Mouse (Mus musculus): Measurements from ENCODE around the gene Dennd5b. TPM values are rescaled to one million over a fixed set of nuclear protein-coding genes. Genes with fewer than 3 reads are reported as not detected.

The Dennd5b gene
- polyA plus RNA-seq, 1 experiment from 2014 or later, result 16.3 TPM

GRCm38 (mm10) chr6:149054780-149055179 lies 46.7 kb downstream of the Dennd5b start:
- Histone ChIP-seq H3K4me1 (replicated peaks) (no peaks in the 10 kb centered on the region; the same call in 1 of the 2 replicates), H3K27me3 (no peaks in the 10 kb centered on the region), H3K4me2 (no peak overlapping the region), H3K9me3 (no peaks in the 10 kb centered on the region), H3K36me3 (no peaks in the 10 kb centered on the region), H3K9ac (no peak overlapping the region), H3K4me3 (no peak overlapping the region), H3K27ac (no peak overlapping the region)
- no peak for ATAC-seq (ENCODE audit: low FRiP score)
- 90% methylated on average over 2 of the region's 2 CpGs for WGBS

GRCm38 (mm10) chr6:149050978-149051723 lies 50.3 kb downstream of the Dennd5b start:
- no peaks in the 10 kb centered on the region for H3K36me3 ChIP-seq
- H3K27ac ChIP-seq, result no peak overlapping the region
- no peak for ATAC-seq (ENCODE audit: low FRiP score)
- H3K4me1 ChIP-seq (replicated peaks), result no peaks in the 10 kb centered on the region
- WGBS, result 84% methylated on average over 4 of the region's 4 CpGs
- no peak overlapping the region for H3K9ac ChIP-seq
- H3K4me3 ChIP-seq, result no peak overlapping the region
- no peaks in the 10 kb centered on the region for H3K27me3 ChIP-seq
- H3K9me3 ChIP-seq, result no peaks in the 10 kb centered on the region
- H3K4me2 ChIP-seq, result no peak overlapping the region

GRCm38 (mm10) chr6:149040099-149040498 lies 61.4 kb downstream of the Dennd5b start:
- no peak overlapping the region for H3K4me3 ChIP-seq
- H3K27ac ChIP-seq, result no peak overlapping the region
- H3K4me1 ChIP-seq (replicated peaks), result no peaks in the 10 kb centered on the region
- no peak overlapping the region for H3K4me2 ChIP-seq
- no peaks in the 10 kb centered on the region for H3K9me3 ChIP-seq
- H3K9ac ChIP-seq, result no peak overlapping the region
- no peak for ATAC-seq (ENCODE audit: low FRiP score)
- WGBS, result 93% methylated on average over 4 of the region's 4 CpGs
- H3K27me3 ChIP-seq, result no peaks in the 10 kb centered on the region
- H3K36me3 ChIP-seq, result peaks cover 12% of the 10 kb centered on the region

- 91% methylated on average over 5 of the region's 5 CpGs for WGBS
- H3K4me2 ChIP-seq, result no peak overlapping the region
- H3K36me3 ChIP-seq, result peaks cover 25% of the 10 kb centered on the region
- no peaks in the 10 kb centered on the region for H3K4me1 ChIP-seq (replicated peaks)
- no peaks in the 10 kb centered on the region for H3K27me3 ChIP-seq
- H3K27ac ChIP-seq, result no peak overlapping the region
- H3K4me3 ChIP-seq, result no peak overlapping the region
- H3K9me3 ChIP-seq, result no peaks in the 10 kb centered on the region
- no peak overlapping the region for H3K9ac ChIP-seq
- no peak for ATAC-seq (ENCODE audit: low FRiP score)
Measured at GRCm38 (mm10) chr6:149032198-149032597, 69.3 kb downstream of the Dennd5b start.

- Histone ChIP-seq H3K36me3 (peaks cover 32% of the 10 kb centered on the region), H3K9me3 (no peaks in the 10 kb centered on the region), H3K4me3 (no peak overlapping the region), H3K4me2 (no peak overlapping the region), H3K27me3 (no peaks in the 10 kb centered on the region), H3K4me1 (replicated peaks) (no peaks in the 10 kb centered on the region), H3K9ac (no peak overlapping the region), H3K27ac (no peak overlapping the region)
- no peak for ATAC-seq (ENCODE audit: low FRiP score)
Measured at GRCm38 (mm10) chr6:149031377-149031776, 70.1 kb downstream of the Dennd5b start.

GRCm38 (mm10) chr6:149018431-149018830 lies 83.0 kb downstream of the Dennd5b start:
- no peak overlapping the region for H3K9ac ChIP-seq
- H3K4me2 ChIP-seq, result no peak overlapping the region
- H3K4me3 ChIP-seq, result no peak overlapping the region
- H3K27me3 ChIP-seq, result no peaks in the 10 kb centered on the region
- ATAC-seq (ENCODE audit: low FRiP score), result no peak
- no peaks in the 10 kb centered on the region for H3K9me3 ChIP-seq
- WGBS, result 85% methylated on average over 5 of the region's 5 CpGs
- peaks cover 70% of the 10 kb centered on the region for H3K36me3 ChIP-seq
- H3K27ac ChIP-seq, result no peak overlapping the region
- no peaks in the 10 kb centered on the region for H3K4me1 ChIP-seq (replicated peaks)

- Histone ChIP-seq H3K9ac (no peak overlapping the region), H3K4me3 (no peak overlapping the region), H3K4me2 (no peak overlapping the region), H3K4me1 (replicated peaks) (no peaks in the 10 kb centered on the region), H3K9me3 (no peaks in the 10 kb centered on the region), H3K27ac (no peak overlapping the region), H3K27me3 (no peaks in the 10 kb centered on the region), H3K36me3 (peaks cover 77% of the 10 kb centered on the region)
- ATAC-seq (ENCODE audit: low FRiP score), result no peak
Measured at GRCm38 (mm10) chr6:149010766-149011301, 90.6 kb downstream of the Dennd5b start.

- H3K9me3 ChIP-seq, result no peaks in the 10 kb centered on the region
- H3K4me1 ChIP-seq (replicated peaks), result no peaks in the 10 kb centered on the region
- no peaks in the 10 kb centered on the region for H3K27me3 ChIP-seq
- H3K4me3 ChIP-seq, result no peak overlapping the region
- H3K36me3 ChIP-seq, result peaks cover 85% of the 10 kb centered on the region
- H3K4me2 ChIP-seq, result no peak overlapping the region
- no peak overlapping the region for H3K27ac ChIP-seq
- ATAC-seq (ENCODE audit: low FRiP score), result no peak
- whole genome bisulfite sequencing, result 85% methylated on average over 7 of the region's 7 CpGs
- H3K9ac ChIP-seq, result no peak overlapping the region
Measured at GRCm38 (mm10) chr6:149005009-149005408, 96.5 kb downstream of the Dennd5b start.

- peaks cover 50% of the 10 kb centered on the region for H3K36me3 ChIP-seq
- no peaks in the 10 kb centered on the region for H3K9me3 ChIP-seq
- no peaks in the 10 kb centered on the region for H3K27me3 ChIP-seq
- H3K9ac ChIP-seq, result no peak overlapping the region
- no peak for ATAC-seq (ENCODE audit: low FRiP score)
- H3K4me2 ChIP-seq, result no peak overlapping the region
- no peak overlapping the region for H3K4me3 ChIP-seq
- peaks cover 9% of the 10 kb centered on the region; the same call in 1 of the 2 replicates for H3K4me1 ChIP-seq (replicated peaks)
- WGBS, result 55% methylated on average over 5 of the region's 5 CpGs
- H3K27ac ChIP-seq, result no peak overlapping the region
Measured at GRCm38 (mm10) chr6:148994327-148994999, 107.0 kb downstream of the Dennd5b start.

GRCm38 (mm10) chr6:148993117-148994077 lies 108.1 kb downstream of the Dennd5b start:
- no peaks in the 10 kb centered on the region for H3K9me3 ChIP-seq
- H3K4me1 ChIP-seq (replicated peaks), result peaks cover 9% of the 10 kb centered on the region; the same call in 1 of the 2 replicates
- 11% methylated on average over 9 of the region's 9 CpGs for WGBS
- ATAC-seq (ENCODE audit: low FRiP score), result peak; percentile 59; the same call in 1 of the 2 replicates
- H3K4me3 ChIP-seq, result no peak overlapping the region
- H3K27ac ChIP-seq, result no peak overlapping the region
- no peak overlapping the region for H3K4me2 ChIP-seq
- H3K9ac ChIP-seq, result no peak overlapping the region
- H3K36me3 ChIP-seq, result peaks cover 46% of the 10 kb centered on the region
- H3K27me3 ChIP-seq, result no peaks in the 10 kb centered on the region

- H3K9ac ChIP-seq, result no peak overlapping the region
- ATAC-seq (ENCODE audit: low FRiP score), result no peak
- H3K4me2 ChIP-seq, result no peak overlapping the region
- H3K4me1 ChIP-seq (replicated peaks), result peaks cover 9% of the 10 kb centered on the region; the same call in 1 of the 2 replicates
- peaks cover 38% of the 10 kb centered on the region for H3K36me3 ChIP-seq
- 18% methylated on average over 4 of the region's 4 CpGs for WGBS
- H3K27ac ChIP-seq, result no peak overlapping the region
- no peaks in the 10 kb centered on the region for H3K27me3 ChIP-seq
- H3K4me3 ChIP-seq, result no peak overlapping the region
- no peaks in the 10 kb centered on the region for H3K9me3 ChIP-seq
Measured at GRCm38 (mm10) chr6:148992373-148993116, 108.9 kb downstream of the Dennd5b start.
